Mouse (Mus musculus) midbrain, embryonic 13.5 days (tissue): Measurements from ENCODE around the gene Hpgd. TPM values are rescaled to one million over a fixed set of nuclear protein-coding genes. Genes with fewer than 3 reads are reported as not detected.
A peak's percentile ranks its signal among the peaks of the same experiment; 100 is the strongest.
"Not testable (repeated sequence)": the region's sequence is repeated elsewhere in the genome, so short reads cannot be mapped to it uniquely, and the experiment has no call there.

Source experiments
- ATAC-seq: fragments of 200-750 bp; cut with Nextera tagmentation; 2 replicates; pipeline ENCODE4 v1.8.0; 2017; ENCODE audit warnings: mild to moderate bottlenecking, moderate TSS enrichment, moderate library complexity
- H3K27ac ChIP-seq: fragments of 300-500 bp; sonication (generic); 2 replicates; pipeline ENCODE4 v1.5.1; 2015; ENCODE audit warnings: inconsistent platforms, mild to moderate bottlenecking, moderate library complexity
- H3K27me3 ChIP-seq: fragments of 300-500 bp; sonication (generic); 2 replicates; pipeline ENCODE4 v1.6.1; 2015; ENCODE audit warnings: mild to moderate bottlenecking, inconsistent platforms
- H3K36me3 ChIP-seq: fragments of 300-500 bp; sonication (generic); 2 replicates; pipeline ENCODE4 v1.6.1; 2015; ENCODE audit warnings: mild to moderate bottlenecking, inconsistent platforms
- H3K4me1 ChIP-seq: fragments of 300-500 bp; sonication (generic); replicated peaks from 2 replicates; pipeline ENCODE4 v1.6.1; 2015; ENCODE audit warnings: inconsistent platforms
- H3K4me2 ChIP-seq: fragments of 300-500 bp; sonication (generic); replicated peaks from 2 replicates; pipeline ENCODE4 v1.6.1; 2015; ENCODE audit warnings: moderate library complexity, mild to moderate bottlenecking, inconsistent platforms
- H3K4me3 ChIP-seq: fragments of 300-500 bp; sonication (generic); replicated peaks from 2 replicates; pipeline ENCODE4 v1.5.1; 2015; ENCODE audit warnings: mild to moderate bottlenecking, inconsistent platforms
- H3K9ac ChIP-seq: fragments of 300-500 bp; sonication (generic); replicated peaks from 2 replicates; pipeline ENCODE4 v1.6.1; 2015; ENCODE audit warnings: mild to moderate bottlenecking, inconsistent platforms
- H3K9me3 ChIP-seq: fragments of 300-500 bp; sonication (generic); 2 replicates; pipeline ENCODE4 v1.6.1; 2016; ENCODE audit warnings: mild to moderate bottlenecking, inconsistent platforms
- WGBS: fragments of 180-500 bp; shearing (Covaris S2); methylation state at CpG from one replicate; pipeline ENCODE4 v1.1.7; 2015; 5-methylcytosine and 5-hydroxymethylcytosine counted together
- polyA plus RNA-seq: library from polyadenylated mRNA; unstranded; fragments of >200 nt; fragmentation: Nextera tagmentation; extraction: Ambion mirVana; gene quantifications from 2 replicates; pipeline ENCODE4 v1.2.1, GENCODE M21; 2015

Hpgd gene
- polyA plus RNA-seq, 1 experiment from 2014 or later = 5.2 TPM

DNA sequence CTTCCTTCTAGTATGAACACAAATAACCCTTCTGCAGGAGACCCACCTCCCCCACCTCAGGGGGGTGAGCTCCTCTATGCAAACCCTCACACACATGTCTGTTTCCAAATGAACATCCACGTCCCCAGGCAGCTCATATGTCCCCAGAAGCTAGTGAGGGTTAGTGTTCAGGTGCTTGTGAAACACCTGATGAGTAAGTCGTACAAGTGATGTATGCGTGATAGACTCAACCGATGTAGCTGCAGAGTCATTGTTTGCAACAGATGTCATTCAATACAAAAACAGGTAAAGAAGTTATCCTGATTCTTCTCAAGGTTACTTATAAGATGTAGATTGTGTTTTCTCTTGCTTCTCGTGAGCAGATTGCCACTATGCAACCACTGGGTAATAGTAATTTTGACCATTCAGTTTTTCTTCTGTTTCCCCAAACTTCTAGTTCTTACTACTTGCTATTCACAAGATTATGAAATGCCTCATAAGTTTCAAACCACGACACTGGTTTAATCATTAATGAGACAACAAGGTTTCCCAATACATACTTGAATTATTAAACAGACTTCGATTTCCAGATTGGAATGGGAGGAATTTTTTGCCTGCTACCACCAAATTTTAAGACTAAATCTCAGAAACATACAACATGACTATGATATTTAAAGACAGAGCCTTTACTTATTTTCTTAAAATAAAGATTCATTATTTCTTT lies 6.9 kb upstream of the Hpgd start:
- Histone ChIP-seq H3K27ac (no peak overlapping the region), H3K4me2 (no peak overlapping the region), H3K27me3 (peaks cover 7% of the 10 kb centered on the region; the same call in 1 of the 2 replicates), H3K4me1 (no peaks in the 10 kb centered on the region), H3K9ac (no peak overlapping the region), H3K4me3 (no peak overlapping the region), H3K36me3 (no peaks in the 10 kb centered on the region), H3K9me3 (no peaks in the 10 kb centered on the region)
- WGBS = 89% methylated on average over 7 of the region's 7 CpGs
- ATAC-seq = no peak

DNA sequence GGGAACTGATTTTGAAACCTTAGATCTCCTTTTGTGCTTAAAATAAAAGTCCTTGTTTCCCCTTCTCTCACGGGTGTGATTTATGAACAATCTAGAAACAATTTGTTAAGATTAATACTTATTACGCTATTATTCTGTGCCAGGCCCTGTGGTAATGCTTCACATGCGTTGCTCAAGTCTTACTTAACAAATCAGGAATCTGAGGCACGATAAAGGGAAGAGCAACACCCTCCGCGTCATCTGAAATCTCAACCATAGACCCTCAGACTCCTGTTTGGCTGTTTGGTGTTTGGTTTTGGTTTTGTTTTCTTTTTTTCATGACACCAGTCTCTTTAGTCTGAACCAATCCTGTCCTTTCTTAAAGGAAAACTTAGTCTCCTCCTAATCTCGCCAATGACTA lies 2.1 kb upstream of the Hpgd start:
- Histone ChIP-seq H3K27me3 (peaks cover 27% of the 10 kb centered on the region), H3K4me3 (no peak overlapping the region), H3K27ac (no peak overlapping the region), H3K36me3 (no peaks in the 10 kb centered on the region), H3K9me3 (no peaks in the 10 kb centered on the region), H3K9ac (no peak overlapping the region), H3K4me2 (no peak overlapping the region), H3K4me1 (peaks cover 24% of the 10 kb centered on the region)
- 91% methylated on average over 7 of the region's 7 CpGs for WGBS
- ATAC-seq = no peak

DNA sequence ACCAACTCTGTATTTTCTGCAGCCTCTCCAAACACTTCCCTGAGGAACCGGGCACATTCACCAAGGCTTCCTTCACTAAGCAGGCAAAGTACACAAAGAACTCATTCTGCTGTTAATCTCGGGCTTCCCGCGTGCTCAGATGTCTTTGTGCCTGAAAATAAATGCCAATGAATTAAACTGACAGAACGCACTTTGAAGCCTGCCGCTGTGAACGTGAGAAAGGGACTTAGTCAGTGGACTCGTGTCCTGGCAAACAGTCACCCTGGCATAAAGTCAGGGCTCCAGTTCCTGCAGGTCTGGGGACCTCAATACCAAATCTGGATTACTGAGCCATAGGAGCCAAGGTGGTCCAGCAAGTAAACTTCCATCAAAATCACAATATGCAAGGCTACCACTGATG lies 905 bp upstream of the Hpgd start:
- peak; percentile 58 for ATAC-seq
- peaks cover 27% of the 10 kb centered on the region for H3K27me3 ChIP-seq
- H3K27ac ChIP-seq = no peak overlapping the region
- no peak overlapping the region for H3K9ac ChIP-seq
- 2% methylated on average over 8 of the region's 8 CpGs for WGBS
- H3K36me3 ChIP-seq = no peaks in the 10 kb centered on the region
- no peak overlapping the region for H3K4me3 ChIP-seq
- H3K4me2 ChIP-seq = peak overlapping the region; percentile 87; the same call in 1 of the 2 replicates
- no peaks in the 10 kb centered on the region for H3K9me3 ChIP-seq
- H3K4me1 ChIP-seq = peaks cover 24% of the 10 kb centered on the region

DNA sequence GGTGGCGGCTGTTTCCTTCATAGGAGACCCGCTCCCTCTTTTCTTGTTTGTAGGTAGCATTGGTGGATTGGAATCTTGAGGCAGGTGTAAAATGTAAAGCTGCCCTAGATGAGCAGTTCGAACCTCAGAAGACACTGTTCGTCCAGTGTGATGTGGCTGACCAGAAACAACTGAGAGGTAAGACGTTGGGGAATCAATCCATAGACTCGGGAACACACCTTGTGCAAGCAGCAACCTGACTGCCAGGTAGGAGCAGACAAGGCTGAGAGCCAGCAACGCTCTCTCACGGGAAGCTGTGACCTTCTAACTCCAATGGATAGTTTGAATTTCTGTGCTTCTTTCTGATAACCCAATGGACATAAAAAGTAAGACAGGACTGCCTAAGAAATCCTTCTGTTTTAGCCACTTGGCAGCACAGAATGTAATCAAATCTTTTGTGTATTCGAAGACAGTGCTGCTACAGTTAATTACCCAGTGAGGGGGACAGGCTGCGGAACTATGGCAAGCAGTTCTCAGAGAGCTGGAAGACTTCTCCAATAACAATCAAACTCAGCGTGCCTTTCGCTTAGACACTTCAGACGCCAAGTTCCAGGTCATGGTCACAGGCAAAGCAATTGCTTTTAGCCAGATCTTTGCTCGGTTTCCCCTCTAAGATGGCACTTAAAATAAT lies 636 bp downstream of the Hpgd start:
- H3K36me3 ChIP-seq = no peaks in the 10 kb centered on the region
- no peak for ATAC-seq
- H3K9me3 ChIP-seq = no peaks in the 10 kb centered on the region
- H3K27ac ChIP-seq = no peak overlapping the region
- peaks cover 27% of the 10 kb centered on the region for H3K27me3 ChIP-seq
- H3K4me2 ChIP-seq = peak overlapping the region; percentile 87
- peaks cover 24% of the 10 kb centered on the region for H3K4me1 ChIP-seq
- H3K4me3 ChIP-seq = peak overlapping the region; percentile 56
- H3K9ac ChIP-seq = peak overlapping the region; percentile 65
- 21% methylated on average over 14 of the region's 14 CpGs for WGBS

DNA sequence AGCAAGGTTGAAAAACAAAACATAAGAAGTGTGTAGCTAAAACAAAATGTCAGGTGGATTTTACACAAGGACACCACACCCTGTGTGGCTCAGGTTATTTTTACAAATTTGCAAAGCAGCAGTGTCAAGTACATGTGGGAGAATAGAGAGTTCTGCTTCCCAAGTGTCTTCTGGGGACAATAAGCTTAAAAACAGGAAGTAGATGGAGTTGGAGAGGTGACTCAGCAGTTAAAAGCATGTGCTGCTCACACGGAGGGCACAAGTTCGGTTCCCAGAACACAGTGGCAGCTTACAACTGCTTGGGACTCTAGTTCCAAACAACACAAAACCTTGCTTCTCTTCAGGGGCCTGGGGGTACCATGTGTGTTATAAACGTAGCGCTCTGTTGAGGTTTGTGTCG lies 5.0 kb downstream of the Hpgd start:
- H3K9ac ChIP-seq = no peak overlapping the region
- peaks cover 10% of the 10 kb centered on the region for H3K27me3 ChIP-seq
- no peaks in the 10 kb centered on the region for H3K36me3 ChIP-seq
- no peak for ATAC-seq
- H3K4me1 ChIP-seq = peaks cover 8% of the 10 kb centered on the region
- H3K27ac ChIP-seq = no peak overlapping the region
- no peak overlapping the region for H3K4me3 ChIP-seq
- 80% methylated on average over 5 of the region's 5 CpGs for WGBS
- H3K9me3 ChIP-seq = no peaks in the 10 kb centered on the region
- no peak overlapping the region for H3K4me2 ChIP-seq

DNA sequence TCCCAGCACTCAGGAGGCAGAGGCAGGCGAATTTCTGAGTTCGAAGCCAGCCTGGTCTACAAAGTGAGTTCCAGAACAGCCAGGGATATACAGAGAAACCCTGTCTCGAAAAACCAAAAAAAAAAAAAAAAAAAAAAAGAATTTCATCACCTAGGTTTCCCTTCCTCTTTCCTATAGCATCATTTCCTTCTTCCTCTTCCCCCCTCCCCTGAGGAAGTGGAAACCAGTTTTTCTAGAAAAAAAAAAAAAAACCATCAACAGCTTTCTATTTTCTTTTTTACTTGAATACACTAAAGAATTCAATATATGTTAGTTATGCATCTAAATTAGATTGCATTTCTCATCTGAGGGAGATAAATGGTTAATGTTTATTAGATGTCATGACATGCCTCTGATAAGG lies 6.9 kb downstream of the Hpgd start:
- not testable (repeated sequence) for H3K9me3 ChIP-seq, H3K27me3 ChIP-seq, H3K4me3 ChIP-seq, H3K36me3 ChIP-seq, H3K4me2 ChIP-seq, ATAC-seq, H3K27ac ChIP-seq, H3K4me1 ChIP-seq, H3K9ac ChIP-seq
- 88% methylated on average over 3 of the region's 3 CpGs for WGBS

DNA sequence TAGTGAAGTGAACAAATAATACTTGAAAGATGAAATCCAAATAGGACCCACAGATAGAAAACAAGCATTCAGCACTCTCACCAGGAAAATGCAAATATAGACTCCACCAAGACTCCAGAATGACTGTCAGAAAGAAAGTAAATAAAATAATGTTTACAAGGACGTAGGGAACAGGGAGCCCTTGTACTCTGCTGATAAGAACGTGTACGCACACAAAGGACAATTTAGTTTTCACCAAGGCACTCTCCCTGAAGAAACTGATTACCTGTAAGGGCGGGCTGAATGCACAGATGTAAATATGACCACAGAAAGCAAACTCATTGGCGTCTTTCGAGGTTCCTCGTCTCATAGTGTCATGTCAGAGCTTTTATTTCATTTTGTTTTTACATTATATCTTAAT lies 10.2 kb downstream of the Hpgd start:
- Histone ChIP-seq H3K9ac (no peak overlapping the region), H3K4me1 (no peaks in the 10 kb centered on the region), H3K4me2 (no peak overlapping the region), H3K9me3 (no peaks in the 10 kb centered on the region), H3K36me3 (no peaks in the 10 kb centered on the region), H3K27me3 (no peaks in the 10 kb centered on the region), H3K4me3 (no peak overlapping the region), H3K27ac (no peak overlapping the region)
- 90% methylated on average over 7 of the region's 7 CpGs for WGBS
- no peak for ATAC-seq

DNA sequence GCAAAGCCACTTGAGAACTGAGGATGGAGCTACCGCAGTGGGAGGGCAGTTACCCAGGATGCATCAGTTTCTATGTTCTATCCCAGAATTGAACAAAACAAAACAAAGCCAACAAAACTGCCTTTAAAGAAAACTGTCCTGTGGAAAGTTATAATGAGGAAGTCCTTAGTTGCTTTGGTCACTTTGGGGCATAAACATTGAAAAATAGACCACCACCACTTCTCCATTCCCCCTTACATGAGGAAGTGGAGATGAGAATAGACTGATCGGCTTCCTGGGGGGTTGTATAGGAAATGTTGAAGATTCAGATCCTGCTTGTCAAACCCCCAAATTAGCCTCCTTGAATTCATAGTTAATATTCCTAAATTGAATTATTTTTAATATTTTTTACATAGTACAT lies 19.2 kb downstream of the Hpgd start:
- Histone ChIP-seq H3K4me2 (no peak overlapping the region), H3K4me3 (no peak overlapping the region), H3K9me3 (no peaks in the 10 kb centered on the region), H3K27me3 (no peaks in the 10 kb centered on the region), H3K36me3 (no peaks in the 10 kb centered on the region), H3K4me1 (no peaks in the 10 kb centered on the region), H3K27ac (no peak overlapping the region), H3K9ac (no peak overlapping the region)
- WGBS = 96% methylated on average over 2 of the region's 2 CpGs
- no peak for ATAC-seq

DNA sequence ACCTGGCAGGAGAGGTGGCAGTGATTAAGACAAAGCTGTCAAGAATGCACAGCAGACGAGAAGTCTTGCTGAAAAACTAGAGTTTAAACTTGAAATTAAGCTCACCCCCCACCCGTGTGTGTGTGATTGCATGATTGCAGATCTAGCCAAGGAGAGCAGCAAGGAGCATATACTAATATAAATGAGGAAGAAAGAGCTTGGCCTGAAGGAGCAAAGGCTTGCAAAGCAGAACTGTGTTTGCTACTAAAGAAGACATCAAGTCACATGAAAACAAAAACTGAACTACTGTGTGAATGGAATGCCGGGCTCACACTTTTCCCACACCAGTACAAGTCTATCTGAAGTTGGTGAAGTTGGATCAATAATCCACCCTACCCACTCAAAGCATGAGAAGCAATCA lies 20.8 kb downstream of the Hpgd start:
- H3K4me3 ChIP-seq = no peak overlapping the region
- no peaks in the 10 kb centered on the region for H3K4me1 ChIP-seq
- WGBS = 83% methylated on average over 3 of the region's 3 CpGs
- H3K36me3 ChIP-seq = no peaks in the 10 kb centered on the region
- H3K27me3 ChIP-seq = no peaks in the 10 kb centered on the region
- no peak overlapping the region for H3K9ac ChIP-seq
- no peak overlapping the region for H3K27ac ChIP-seq
- H3K9me3 ChIP-seq = no peaks in the 10 kb centered on the region
- no peak for ATAC-seq
- no peak overlapping the region for H3K4me2 ChIP-seq

DNA sequence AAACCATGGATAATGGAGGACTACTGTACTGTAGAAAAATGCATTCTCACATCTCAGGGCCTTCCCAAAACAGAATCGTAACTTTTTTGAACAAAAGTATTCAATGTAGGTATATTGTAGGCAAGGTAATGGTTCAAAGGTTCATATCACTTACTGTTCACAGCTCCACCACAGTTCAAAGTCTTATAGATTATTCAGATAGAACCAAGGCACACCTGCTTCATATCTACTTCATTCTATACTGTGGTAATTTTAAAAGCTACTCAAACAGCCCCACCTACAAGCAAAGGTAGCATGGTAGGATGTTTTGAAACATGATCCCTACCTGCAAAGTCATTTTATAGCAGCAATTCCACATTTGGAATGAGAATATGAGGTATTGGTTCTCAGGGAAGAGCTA lies 28.9 kb downstream of the Hpgd start:
- Histone ChIP-seq H3K27me3 (no peaks in the 10 kb centered on the region), H3K4me3 (no peak overlapping the region), H3K9me3 (no peaks in the 10 kb centered on the region), H3K4me1 (no peaks in the 10 kb centered on the region), H3K4me2 (no peak overlapping the region), H3K9ac (no peak overlapping the region), H3K36me3 (no peaks in the 10 kb centered on the region), H3K27ac (no peak overlapping the region)
- 96% methylated on average over 1 of the region's 1 CpGs for WGBS
- no peak for ATAC-seq

DNA sequence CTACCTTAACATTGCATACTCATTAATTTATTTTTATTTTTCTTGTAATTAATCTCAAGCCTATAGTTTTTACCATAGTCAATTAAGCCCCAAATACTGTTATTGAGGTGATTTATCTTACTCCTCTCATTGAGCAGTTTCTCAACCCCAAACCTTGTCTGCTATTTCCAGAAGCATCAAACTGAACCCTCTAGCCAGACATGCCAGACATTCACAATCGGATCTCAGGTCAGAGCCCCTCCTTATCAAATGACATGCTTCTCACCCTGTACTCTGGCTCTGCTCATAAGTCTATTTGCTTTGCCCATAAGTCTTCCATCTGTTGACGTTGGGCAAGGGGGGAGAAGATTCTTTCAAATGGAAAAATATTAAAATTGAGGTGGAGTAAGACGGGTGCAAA lies 33.3 kb downstream of the Hpgd start:
- Histone ChIP-seq H3K27ac (no peak overlapping the region), H3K36me3 (no peaks in the 10 kb centered on the region), H3K9ac (no peak overlapping the region), H3K27me3 (no peaks in the 10 kb centered on the region), H3K4me1 (no peaks in the 10 kb centered on the region), H3K9me3 (no peaks in the 10 kb centered on the region), H3K4me2 (no peak overlapping the region), H3K4me3 (no peak overlapping the region)
- ATAC-seq = no peak
- 60% methylated on average over 3 of the region's 3 CpGs for WGBS

DNA sequence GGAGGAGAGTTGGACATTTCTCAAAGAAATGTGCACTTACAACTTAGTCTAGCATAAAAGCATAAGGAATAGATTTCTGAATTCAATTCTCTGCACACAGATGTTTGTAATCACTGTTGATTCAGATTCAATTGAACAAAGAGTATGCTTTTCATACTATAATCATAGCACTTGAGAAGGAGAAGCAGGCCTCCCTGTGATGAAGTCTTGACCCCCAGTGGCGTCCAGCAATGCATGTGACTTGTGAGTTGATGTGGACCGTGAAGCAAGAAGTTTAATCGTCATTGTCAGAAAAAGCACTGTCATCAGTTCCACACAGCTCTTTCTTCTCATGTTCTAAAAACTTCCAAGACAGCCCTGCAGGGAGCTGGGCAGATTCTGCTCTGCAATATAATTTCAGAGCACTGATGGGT lies 33.8 kb downstream of the Hpgd start:
- ATAC-seq = no peak
- H3K4me3 ChIP-seq = no peak overlapping the region

More for the DNA sequence above, 33.8 kb downstream of the Hpgd start:
- no peaks in the 10 kb centered on the region for H3K27me3 ChIP-seq
- no peaks in the 10 kb centered on the region for H3K36me3 ChIP-seq
- WGBS = 36% methylated on average over 3 of the region's 3 CpGs
- no peak overlapping the region for H3K4me2 ChIP-seq
- H3K9me3 ChIP-seq = no peaks in the 10 kb centered on the region
- no peaks in the 10 kb centered on the region for H3K4me1 ChIP-seq
- H3K9ac ChIP-seq = no peak overlapping the region
- no peak overlapping the region for H3K27ac ChIP-seq
